Mouse (Mus musculus) lung, adult 2 months (tissue): Measurements from ENCODE around the gene Clec2e.

ENCODE experiments used
- CTCF ChIP-seq: fragments of 200-500 bp; IDR thresholded peaks from 2 replicates; pipeline ENCODE4 v1.5.1; 2011; ENCODE audit warnings: mild to moderate bottlenecking, low read length, control low read depth; ENCODE audit not compliant: insufficient read depth
- POLR2A ChIP-seq: fragments of 200-500 bp; IDR thresholded peaks from 2 replicates; pipeline ENCODE4 v1.6.1; 2011; ENCODE audit warnings: low read depth, mild to moderate bottlenecking, control low read depth, low read length, borderline replicate concordance; ENCODE audit errors: extremely low read depth

- TF ChIP-seq CTCF = no peak
- no peak for TF ChIP-seq POLR2A
Observed at GRCm38 (mm10) chr6:129051731-129052130, 49.0 kb downstream of the Clec2e start.
